Mouse (Mus musculus) liver, adult 2 months (tissue): ENCODE data around the gene Ddn.

ENCODE experiments used
- CTCF ChIP-seq: fragments of 200-500 bp; IDR thresholded peaks from 2 replicates; pipeline ENCODE4 v1.5.1; 2011; ENCODE audit warnings: low read depth, low read length, control low read depth
- POLR2A ChIP-seq: fragments of 200-500 bp; IDR thresholded peaks from 2 replicates; pipeline ENCODE4 v1.6.1; 2011; ENCODE audit warnings: low read length, control low read depth; ENCODE audit not compliant: insufficient read depth; ENCODE audit errors: extremely low read depth

DNA sequence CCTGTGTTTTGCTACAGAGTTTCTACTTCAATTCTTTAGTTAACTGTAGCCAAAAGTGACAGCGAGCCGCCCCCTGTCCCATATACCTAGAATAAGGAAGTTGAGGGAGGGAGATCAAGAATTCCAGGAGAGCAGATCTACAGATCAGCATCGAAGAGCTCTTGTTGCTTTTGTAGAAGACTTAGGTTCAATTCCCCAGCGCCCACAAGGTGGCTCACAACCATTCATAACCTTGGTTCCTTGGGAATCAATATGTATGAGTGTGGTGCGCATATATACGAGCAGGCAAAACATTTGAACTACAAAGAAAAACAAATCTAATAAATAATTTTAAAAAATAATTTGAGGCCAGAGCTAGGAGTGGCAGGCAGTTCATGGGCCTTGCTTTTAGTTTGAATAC lies 28.1 kb downstream of the Ddn start:
- no peak for TF ChIP-seq CTCF
- no peak for TF ChIP-seq POLR2A
